Mouse (Mus musculus) kidney, postnatal 0 days (tissue): ENCODE measurements at regions not wholly inside any gene's neighbourhood (a gene's known extent, or its start where the extent isn't known, plus 50 kb on each side); places are given as distances from the start of the nearest gene placed in this dataset.

Experiments used
- ATAC-seq: fragments of 200-750 bp; cut with Nextera tagmentation; replicated peaks from 2 replicates; pipeline ENCODE4 v1.8.0; 2017; ENCODE audit warnings: low read depth, moderate number of reproducible peaks, moderate TSS enrichment, moderate library complexity; ENCODE audit not compliant: low FRiP score
- DNase-seq: peaks from one replicate; pipeline ENCODE4 v3.0.0-alpha.2; 2016; ENCODE audit warnings: low spot score
- H3K27ac ChIP-seq: fragments of 300-500 bp; sonication (generic); 2 replicates; pipeline ENCODE4 v1.5.1; 2014; ENCODE audit warnings: mild to moderate bottlenecking
- H3K27me3 ChIP-seq: fragments of 300-500 bp; sonication (generic); 2 replicates; pipeline ENCODE4 v1.6.1; 2014; ENCODE audit warnings: low read length, mixed read lengths; ENCODE audit not compliant: insufficient read depth
- H3K36me3 ChIP-seq: fragments of 300-500 bp; sonication (generic); 2 replicates; pipeline ENCODE4 v1.6.1; 2014; ENCODE audit warnings: low read length, mixed read lengths; ENCODE audit not compliant: insufficient read depth
- H3K4me1 ChIP-seq: fragments of 300-500 bp; sonication (generic); replicated peaks from 2 replicates; pipeline ENCODE4 v1.6.1; 2014; ENCODE audit warnings: antibody characterized with exemption, low read length, mixed read lengths; ENCODE audit not compliant: insufficient read depth
- H3K4me2 ChIP-seq: fragments of 300-500 bp; sonication (generic); 2 replicates; pipeline ENCODE4 v1.6.1; 2014; ENCODE audit warnings: mild to moderate bottlenecking, low read length, moderate library complexity, mixed read lengths
- H3K4me3 ChIP-seq: fragments of 300-500 bp; sonication (generic); replicated peaks from 2 replicates; pipeline ENCODE4 v1.5.1; 2014; ENCODE audit warnings: low read depth, low read length
- H3K9ac ChIP-seq: fragments of 300-500 bp; sonication (generic); 2 replicates; pipeline ENCODE4 v1.6.1; 2014; ENCODE audit warnings: low read depth, low read length
- H3K9me3 ChIP-seq: fragments of 300-500 bp; sonication (generic); replicated peaks from 2 replicates; pipeline ENCODE4 v1.6.1; 2016; ENCODE audit warnings: low read length, inconsistent platforms, mixed read lengths
- CTCF ChIP-seq: IDR thresholded peaks from 2 replicates; pipeline ENCODE4 v1.5.1; 2016; ENCODE audit warnings: antibody characterized with exemption, low read depth, mild to moderate bottlenecking, moderate library complexity
- WGBS: fragments of 180-500 bp; shearing (Covaris S2); extraction: QIAGEN DNeasy Blood & Tissue Kit; methylation state at CpG from one replicate; pipeline ENCODE4 v1.1.7; 2014; 5-methylcytosine and 5-hydroxymethylcytosine counted together

GRCm38 (mm10) chr15:52167811-52168210 is 1716.9 kb upstream of the Gm7489 start:
- Histone ChIP-seq H3K9ac (no peak overlapping the region), H3K27me3 (no peaks in the 10 kb centered on the region), H3K36me3 (no peaks in the 10 kb centered on the region), H3K4me3 (no peak overlapping the region), H3K9me3 (no peaks in the 10 kb centered on the region), H3K4me1 (no peaks in the 10 kb centered on the region), H3K4me2 (no peak overlapping the region), H3K27ac (no peak overlapping the region)
- ATAC-seq (no peak), DNase-seq (no peak)
- WGBS: 77% methylated on average over 5 of the region's 5 CpGs
- no peak for TF ChIP-seq CTCF

- no peaks in the 10 kb centered on the region for H3K36me3 ChIP-seq
- H3K9me3 ChIP-seq: no peaks in the 10 kb centered on the region
- no peak overlapping the region for H3K9ac ChIP-seq
- no peak overlapping the region for H3K4me2 ChIP-seq
- WGBS: 84% methylated on average over 1 of the region's 1 CpGs
- no peak for TF ChIP-seq CTCF
- ATAC-seq (no peak), DNase-seq (no peak)
- H3K27ac ChIP-seq: no peak overlapping the region
- no peaks in the 10 kb centered on the region for H3K4me1 ChIP-seq
- H3K27me3 ChIP-seq: no peaks in the 10 kb centered on the region
- H3K4me3 ChIP-seq: no peak overlapping the region
Observed at GRCm38 (mm10) chr15:52176951-52177350, 1707.8 kb upstream of the Gm7489 start.

- H3K4me1 ChIP-seq: no peaks in the 10 kb centered on the region
- H3K9me3 ChIP-seq: no peaks in the 10 kb centered on the region
- H3K36me3 ChIP-seq: no peaks in the 10 kb centered on the region
- no peak overlapping the region for H3K4me2 ChIP-seq
- H3K27me3 ChIP-seq: no peaks in the 10 kb centered on the region
- no peak for DNase-seq
- H3K4me3 ChIP-seq: no peak overlapping the region
- H3K27ac ChIP-seq: no peak overlapping the region
- no peak overlapping the region for H3K9ac ChIP-seq
- WGBS: 78% methylated on average over 3 of the region's 3 CpGs
- no peak for TF ChIP-seq CTCF
- ATAC-seq: no peak
Observed at GRCm38 (mm10) chr15:52178668-52179067, 1706.0 kb upstream of the Gm7489 start.

- H3K9ac ChIP-seq: no peak overlapping the region
- no peak overlapping the region for H3K4me2 ChIP-seq
- no peak for ATAC-seq
- H3K27me3 ChIP-seq: no peaks in the 10 kb centered on the region
- no peaks in the 10 kb centered on the region for H3K9me3 ChIP-seq
- no peak for TF ChIP-seq CTCF
- no peaks in the 10 kb centered on the region for H3K4me1 ChIP-seq
- no peak overlapping the region for H3K4me3 ChIP-seq
- H3K36me3 ChIP-seq: no peaks in the 10 kb centered on the region
- DNase-seq: no peak
- no peak overlapping the region for H3K27ac ChIP-seq
Observed at GRCm38 (mm10) chr15:52179379-52179778, 1705.3 kb upstream of the Gm7489 start.

GRCm38 (mm10) chr15:52191176-52191575 is 1693.5 kb upstream of the Gm7489 start:
- ATAC-seq (no peak), DNase-seq (no peak)
- WGBS: 73% methylated on average over 3 of the region's 3 CpGs
- H3K4me3 ChIP-seq: no peak overlapping the region
- H3K36me3 ChIP-seq: no peaks in the 10 kb centered on the region
- H3K4me2 ChIP-seq: no peak overlapping the region
- no peaks in the 10 kb centered on the region for H3K9me3 ChIP-seq
- TF ChIP-seq CTCF: no peak
- H3K27me3 ChIP-seq: no peaks in the 10 kb centered on the region
- H3K27ac ChIP-seq: no peak overlapping the region
- H3K4me1 ChIP-seq: no peaks in the 10 kb centered on the region
- no peak overlapping the region for H3K9ac ChIP-seq

- DNase-seq: no peak
- Histone ChIP-seq H3K4me3 (no peak overlapping the region), H3K27me3 (no peaks in the 10 kb centered on the region), H3K4me2 (no peak overlapping the region), H3K27ac (no peak overlapping the region), H3K36me3 (no peaks in the 10 kb centered on the region), H3K9me3 (no peaks in the 10 kb centered on the region), H3K4me1 (no peaks in the 10 kb centered on the region), H3K9ac (no peak overlapping the region)
- ATAC-seq: no peak
- WGBS: 59% methylated on average over 3 of the region's 3 CpGs
- TF ChIP-seq CTCF: no peak
Observed at GRCm38 (mm10) chr15:52207271-52207670, 1677.4 kb upstream of the Gm7489 start.

GRCm38 (mm10) chr15:52232442-52232841 is 1652.3 kb upstream of the Gm7489 start:
- DNase-seq (no peak), ATAC-seq (no peak)
- Histone ChIP-seq H3K27ac (no peak overlapping the region), H3K4me1 (no peaks in the 10 kb centered on the region), H3K36me3 (no peaks in the 10 kb centered on the region), H3K4me2 (no peak overlapping the region), H3K9me3 (no peaks in the 10 kb centered on the region), H3K27me3 (no peaks in the 10 kb centered on the region), H3K4me3 (no peak overlapping the region), H3K9ac (no peak overlapping the region)
- TF ChIP-seq CTCF: no peak
- 86% methylated on average over 5 of the region's 5 CpGs for WGBS
